Mouse (Mus musculus): ENCODE measurements around the gene Rara.

GRCm38 (mm10) chr11:98925868-98926311 is 1.7 kb upstream of the Rara start:
- no peak for TF ChIP-seq CTCF (IDR thresholded peaks at IDR 0.05)
- TF ChIP-seq POLR2A (IDR thresholded peaks at IDR 0.05; ENCODE audit: insufficient read depth, low read depth, low read length): no peak
- no peak for TF ChIP-seq EP300 (IDR thresholded peaks at IDR 0.05; ENCODE audit: insufficient read depth, low read depth, low read length)

Measured in heart, adult 2 months (tissue).